Mouse (Mus musculus): Measurements from ENCODE around the gene Wdr31.

Gene Wdr31

DNA sequence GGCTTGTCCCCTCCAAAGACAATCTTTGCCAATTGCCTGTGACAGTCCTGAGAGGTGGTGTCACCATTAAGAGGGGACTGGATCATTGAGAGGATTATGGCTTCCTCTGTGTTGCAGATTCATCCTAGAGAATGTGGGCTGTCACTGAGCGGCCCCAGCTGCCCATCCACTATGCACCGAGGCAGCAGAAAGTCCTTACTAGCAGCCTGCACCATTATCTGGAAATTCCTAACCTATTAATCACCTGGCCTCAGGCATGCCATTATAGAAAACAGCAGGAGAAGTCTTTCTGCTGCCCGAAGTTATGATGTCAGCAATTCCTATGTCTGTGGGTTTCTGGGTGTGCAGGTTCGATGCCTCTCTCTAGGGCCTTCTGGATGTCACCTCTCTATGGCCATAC is 29.7 kb downstream of the Wdr31 start:
- intact Hi-C loops (cut with DNase I) = no loop called here

DNA sequence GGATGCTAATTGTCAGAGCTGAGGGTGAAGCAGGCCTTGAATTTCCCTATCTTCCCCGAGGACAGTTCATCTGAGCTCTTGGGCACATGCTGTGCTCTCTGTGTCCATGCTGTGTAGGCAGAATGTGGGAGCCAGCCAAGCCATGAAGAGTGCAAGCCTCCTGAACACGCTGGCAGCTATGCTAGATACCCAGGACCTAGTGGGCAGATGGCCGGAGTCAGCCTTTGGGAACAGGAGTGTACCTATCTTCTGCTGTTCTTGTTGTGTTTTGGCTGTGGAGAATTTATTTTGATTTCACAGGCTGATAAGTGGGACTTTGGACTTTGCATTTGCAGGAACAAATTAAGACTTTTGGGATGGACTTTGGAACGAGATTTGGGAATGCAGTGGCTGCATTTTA is 30.2 kb downstream of the Wdr31 start:
- intact Hi-C loops (cut with DNase I) = no loop called here

DNA sequence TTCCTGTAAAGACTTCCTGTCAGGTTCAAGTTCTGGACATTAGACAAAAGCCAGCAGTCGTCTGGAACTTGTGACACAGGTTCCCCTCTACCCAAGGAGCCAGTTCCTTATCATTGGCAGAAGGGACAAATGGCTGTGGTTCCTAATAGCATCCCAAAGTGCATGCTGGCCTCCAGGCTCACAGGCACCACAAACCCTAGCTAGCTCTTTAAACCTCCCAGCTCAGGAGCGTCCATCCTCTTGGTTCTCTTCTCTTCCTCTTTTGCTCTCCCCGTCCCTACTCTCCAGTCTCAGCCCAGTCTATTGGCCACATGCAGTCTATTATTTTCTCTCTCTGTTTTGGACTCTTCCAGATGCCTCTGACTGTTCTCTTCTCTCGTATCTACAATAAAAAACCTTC is 30.9 kb downstream of the Wdr31 start:
- intact Hi-C loops (cut with DNase I) = no loop called here

DNA sequence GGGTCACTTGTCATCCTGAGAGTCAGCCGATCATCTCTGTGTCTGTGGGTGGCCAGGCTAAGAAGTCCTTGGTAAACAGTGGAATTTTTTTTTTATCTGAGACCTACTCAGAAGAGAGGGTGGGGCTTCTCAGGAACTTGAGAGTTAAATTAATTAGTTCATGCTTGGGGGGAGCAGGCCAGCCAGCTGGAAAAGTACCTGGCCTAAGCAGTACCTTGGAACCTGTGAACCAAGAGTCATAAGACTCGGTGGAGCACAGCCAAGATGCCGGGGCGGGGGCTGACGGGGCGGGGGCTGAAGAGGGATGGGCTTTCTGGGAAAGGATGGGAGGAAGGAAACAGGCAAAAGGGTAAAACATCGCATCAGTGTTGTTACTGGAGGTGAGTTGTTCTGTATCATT is 32.8 kb downstream of the Wdr31 start:
- intact Hi-C loops (cut with DNase I) = no loop called here

DNA sequence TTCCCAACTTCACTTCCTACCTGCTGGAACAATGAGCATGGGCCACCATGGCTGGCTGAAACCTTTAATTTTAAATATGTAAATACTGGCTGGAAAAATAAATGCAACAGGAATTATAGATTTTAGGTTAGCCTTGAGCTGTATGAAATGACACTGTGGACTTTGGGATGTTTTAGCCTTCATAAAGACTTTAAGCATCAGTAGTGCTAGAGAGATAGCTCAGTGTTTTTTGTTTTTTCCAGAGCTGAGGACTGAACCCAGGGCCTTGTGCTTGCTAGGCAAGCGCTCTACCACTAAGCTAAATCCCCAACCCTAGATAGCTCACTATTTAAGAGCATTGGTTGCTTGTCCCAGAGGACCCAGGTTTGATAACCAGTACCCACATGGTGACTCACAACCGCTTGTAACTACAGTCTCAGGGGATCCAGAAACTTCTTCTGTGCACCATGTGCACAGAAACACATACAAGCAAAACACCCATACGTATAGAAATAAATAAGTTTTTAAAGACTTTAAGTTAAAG is 33.4 kb downstream of the Wdr31 start:
- intact Hi-C loops (cut with DNase I) = no loop called here

DNA sequence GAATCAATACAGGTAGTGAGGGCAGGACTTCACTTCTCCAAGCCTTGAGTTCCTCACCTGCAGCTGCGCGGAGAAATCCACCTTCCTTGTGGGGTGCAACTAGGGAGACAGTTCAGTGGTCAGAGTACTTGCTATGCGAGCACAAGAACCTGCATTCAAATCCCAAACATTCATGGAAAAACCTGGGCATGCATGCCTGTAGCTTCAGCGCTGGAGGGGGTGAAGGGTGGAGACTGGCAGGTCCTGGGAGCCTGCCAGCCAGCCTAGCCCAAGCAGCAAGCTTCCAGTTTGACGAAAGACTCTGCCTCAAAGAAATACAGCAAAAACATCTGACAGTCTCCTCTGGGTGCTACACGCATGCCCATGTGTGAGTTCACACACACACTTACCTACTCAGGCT is 35.6 kb downstream of the Wdr31 start, which contains the start of gene Rnf183:
TSS of gene Rnf183 (minus strand) at position 172 of the 400 bp plus-strand sequence.
- intact Hi-C loops (cut with DNase I) = no loop called here

DNA sequence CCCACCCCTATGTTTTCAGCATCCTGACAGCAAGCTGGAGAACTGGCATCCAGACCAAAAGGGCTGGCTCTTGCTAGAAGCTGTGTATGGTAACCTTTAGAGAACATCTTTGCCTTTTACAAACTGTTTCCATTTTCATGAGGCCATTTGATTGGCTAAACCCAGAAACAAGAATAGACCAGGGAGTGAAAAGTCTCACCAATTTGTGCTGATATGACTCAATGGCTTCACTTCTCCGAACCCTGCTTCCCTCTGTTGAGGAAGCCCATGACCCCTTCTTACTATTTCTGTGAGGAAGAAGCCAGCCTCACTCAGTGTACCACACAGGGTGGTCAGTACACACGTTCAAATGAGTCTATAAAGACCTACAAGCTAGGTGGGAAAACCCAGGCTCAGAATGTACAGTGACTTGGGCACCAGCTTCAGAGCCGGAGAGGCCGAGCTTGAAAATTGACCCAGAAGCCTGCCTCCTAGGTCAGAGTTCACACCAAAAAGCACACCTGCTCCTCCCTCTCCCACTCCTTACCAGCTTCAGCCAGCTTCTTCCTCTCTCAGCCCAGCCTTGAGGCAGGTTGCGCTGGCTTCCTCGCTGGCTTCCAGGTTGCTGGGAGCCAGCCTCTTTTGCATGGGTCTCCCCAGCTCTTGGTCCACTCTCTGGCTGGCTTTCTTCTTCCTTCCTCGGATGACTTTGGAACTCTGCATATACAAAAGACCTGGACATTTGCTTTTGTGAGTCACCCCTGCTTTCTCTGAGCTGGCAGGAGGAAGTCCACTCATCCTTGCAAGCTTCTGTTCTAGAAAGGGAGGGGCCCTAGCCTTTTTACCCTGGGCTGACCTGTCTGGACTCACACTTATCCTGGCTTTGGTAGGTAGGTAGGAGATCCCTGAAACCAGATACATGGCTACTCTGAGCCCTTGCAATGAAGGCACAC is 36.5 kb downstream of the Wdr31 start:
- intact Hi-C loops (cut with DNase I) = no loop called here

DNA sequence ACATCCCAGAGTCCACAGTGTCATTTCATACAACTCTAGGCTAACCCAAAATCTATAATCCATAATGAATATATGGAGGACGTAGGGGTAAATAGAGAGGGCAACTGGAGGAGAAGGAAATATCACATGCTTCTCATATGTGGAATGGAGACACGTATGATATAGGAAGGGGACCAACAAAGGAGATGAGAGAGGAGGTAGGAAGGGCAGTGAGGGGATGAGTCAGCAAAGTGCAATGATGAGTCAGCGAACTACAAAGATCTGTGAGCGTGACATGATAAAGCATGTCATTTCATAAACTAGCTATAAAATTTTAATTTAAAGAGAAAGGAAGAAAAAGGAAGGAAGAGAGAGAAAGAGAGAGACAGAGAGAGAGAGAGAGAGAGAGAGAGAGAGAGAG is 39.2 kb downstream of the Wdr31 start:
- intact Hi-C loops (cut with DNase I) = no loop called here

DNA sequence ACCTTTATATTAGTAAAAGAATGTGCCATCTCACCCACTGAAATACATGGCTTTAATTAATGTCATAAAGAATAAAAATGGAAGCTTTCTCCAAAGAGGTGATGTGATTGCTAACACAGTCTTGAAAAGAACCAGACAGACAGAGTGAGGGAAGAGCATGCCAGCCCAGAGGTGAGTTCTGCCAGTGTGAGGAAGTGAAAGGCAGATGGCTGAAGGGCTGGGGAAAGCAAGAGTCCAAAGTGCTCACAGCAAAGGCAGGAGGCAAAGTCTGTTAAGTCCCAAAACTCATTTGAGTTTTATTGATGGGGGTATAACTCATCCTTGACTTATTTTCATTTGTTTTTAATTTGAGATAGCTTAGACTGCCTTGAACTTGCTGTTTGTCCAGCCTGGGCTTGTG is 40.0 kb downstream of the Wdr31 start:
- intact Hi-C loops (cut with DNase I) = no loop called here

DNA sequence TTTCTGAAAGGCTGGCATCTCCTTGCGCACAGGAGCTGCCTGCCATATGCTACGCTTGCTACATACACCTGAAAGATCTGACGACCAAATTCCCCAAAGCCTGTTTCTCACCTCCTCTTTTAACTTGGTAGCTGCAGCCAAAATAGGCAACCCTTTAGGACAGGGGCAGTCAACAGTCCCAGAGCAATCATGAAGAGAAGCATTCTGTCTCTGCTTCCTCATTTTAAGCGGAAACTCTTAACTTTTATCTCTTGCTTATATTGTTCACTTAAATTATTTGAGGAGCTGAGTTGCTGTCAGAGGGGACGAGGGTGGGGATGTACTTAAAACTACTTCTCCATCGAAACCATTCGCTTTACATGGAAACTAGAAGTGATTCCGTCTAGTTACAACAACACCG is 41.1 kb downstream of the Wdr31 start:
- intact Hi-C loops (cut with DNase I) = no loop called here

DNA sequence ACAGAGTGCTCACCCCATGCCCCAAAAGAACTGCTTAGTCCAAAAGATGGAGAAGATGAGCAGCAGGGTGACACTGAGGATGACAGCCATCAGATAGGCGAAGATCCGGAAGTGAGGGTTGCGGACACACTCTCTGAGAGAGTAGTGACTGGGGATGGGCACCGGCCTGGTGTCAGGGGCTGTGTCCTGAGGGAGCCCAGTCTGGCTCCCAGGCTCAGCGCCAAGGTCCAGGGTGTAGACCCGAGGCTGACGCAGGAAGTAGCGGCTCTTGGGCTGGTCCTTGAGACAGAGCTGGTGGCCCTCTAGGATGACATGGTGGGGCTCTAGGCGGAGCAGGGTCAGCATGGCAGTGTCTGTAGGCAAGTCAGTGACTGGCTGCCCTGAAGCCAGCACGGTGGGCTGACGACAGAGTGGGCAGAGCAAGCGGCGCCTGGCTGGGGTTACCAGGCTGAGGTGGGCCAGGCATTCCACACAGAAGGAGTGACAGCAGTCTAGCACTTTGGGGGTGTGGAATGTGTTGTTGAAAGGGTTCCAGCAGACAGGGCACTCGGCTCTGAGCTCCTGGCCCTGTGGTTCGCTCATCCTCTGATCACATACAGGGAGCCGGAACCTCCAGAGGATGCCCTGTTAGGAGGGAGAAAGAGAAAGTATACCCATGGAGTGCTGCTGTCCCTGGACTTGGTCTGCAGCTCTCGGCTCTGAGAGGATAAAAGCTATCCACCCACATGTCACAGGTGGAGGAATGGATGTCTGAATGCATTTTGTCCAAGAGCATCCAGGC is 42.5 kb downstream of the Wdr31 start:
- intact Hi-C loops (cut with DNase I) = no loop called here

DNA sequence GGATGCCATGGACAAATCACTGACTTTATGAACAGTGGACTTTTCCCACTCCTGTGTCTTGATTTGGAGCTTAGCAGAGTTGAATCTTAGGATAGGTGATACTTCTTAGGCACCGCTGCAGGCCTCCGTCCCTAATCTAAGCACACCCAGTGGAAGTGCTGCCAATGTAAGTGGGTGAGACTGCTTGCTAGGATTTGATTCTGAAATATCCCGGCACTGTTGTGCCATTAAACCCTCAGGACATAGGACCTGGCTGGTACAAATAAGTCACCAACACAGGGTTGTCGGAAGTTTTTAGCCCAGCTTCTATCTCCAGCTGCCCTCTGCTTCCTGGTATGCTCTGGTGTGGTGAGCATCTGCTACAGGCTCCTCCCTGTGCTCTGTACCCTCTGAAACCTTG is 44.8 kb downstream of the Wdr31 start:
- intact Hi-C loops (cut with DNase I) = no loop called here

DNA sequence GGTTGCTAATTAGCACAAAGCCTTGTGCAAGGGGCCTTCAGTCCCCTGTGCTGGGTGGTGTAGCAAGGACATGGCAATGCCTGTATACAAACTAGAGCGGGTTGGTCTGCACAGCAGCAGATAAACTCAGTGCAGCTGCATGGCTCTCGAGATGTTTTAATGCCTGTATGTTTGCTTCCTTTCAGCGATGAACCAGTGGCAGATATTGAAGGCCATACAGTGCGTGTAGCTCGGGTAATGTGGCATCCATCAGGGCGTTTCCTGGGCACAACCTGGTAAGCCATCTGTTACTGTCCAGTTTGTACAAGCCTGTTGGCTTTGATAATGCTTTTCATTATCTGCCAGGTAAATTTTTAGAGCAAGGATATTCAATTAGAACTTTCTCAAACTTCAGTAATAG is 51.6 kb downstream of the Wdr31 start:
- intact Hi-C loops (cut with DNase I) = no loop called here

DNA sequence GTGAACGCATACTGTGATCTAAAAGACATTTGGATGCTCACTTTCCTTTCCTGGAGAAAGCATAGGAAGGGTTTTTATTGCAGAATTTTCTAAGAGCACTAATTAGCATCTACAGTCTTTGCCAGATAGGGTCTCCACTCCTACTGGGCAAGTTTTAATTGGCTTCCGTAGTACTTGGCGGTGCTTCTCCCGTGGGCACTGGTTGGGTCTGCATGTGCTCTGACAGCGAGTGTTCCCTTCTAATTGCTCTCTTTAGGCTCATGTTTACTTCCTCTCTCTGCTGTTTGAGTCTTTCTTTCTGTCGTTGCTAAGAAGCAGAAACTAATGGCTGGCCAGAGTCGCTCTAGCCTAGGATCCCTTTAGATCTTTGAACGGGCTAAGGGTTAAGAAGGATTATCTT is 52.2 kb downstream of the Wdr31 start:
- intact Hi-C loops (cut with DNase I) = no loop called here

DNA sequence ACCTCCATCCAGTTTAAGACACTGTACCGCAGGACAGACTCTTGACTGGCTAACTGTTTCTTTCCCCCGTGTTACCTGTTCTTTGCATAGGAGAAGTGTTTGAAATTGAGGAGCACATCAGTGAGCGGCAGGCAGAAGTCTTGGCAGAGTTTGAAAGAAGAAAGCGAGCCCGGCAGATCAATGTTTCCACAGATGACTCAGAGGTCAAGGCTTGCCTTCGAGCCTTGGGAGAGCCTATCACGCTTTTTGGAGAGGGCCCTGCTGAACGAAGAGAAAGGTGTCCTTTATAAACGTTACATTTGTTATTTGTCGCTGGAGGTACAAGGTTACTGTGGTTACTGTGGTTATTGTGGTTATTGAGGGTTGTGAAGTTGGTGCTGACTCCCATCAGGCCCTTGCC is 59.1 kb downstream of the Wdr31 start:
- intact Hi-C loops (cut with DNase I) = loop anchor here (5.0 kb wide), 1 partner anchor 111 kb away; no protein-coding TSS in a partner anchor

DNA sequence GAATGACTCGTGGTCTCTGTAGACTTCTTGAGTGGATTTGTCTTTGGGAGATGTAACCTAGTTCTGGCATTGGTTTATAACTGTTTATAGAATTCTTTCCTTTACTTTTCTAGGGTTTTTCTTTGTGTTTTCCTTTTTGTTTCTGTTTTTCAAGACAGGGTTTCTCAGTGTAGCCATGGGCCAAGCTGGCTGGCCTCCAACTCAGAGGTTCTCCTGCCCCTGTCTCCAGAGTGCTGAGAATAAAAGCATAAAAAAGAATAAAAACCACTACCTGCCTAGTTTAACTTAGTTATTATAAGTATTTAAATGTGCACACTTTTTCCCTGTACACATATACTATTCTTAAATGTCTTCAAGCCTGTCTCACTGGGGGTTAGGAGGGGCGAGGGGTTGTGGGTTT is 60.4 kb downstream of the Wdr31 start:
- intact Hi-C loops (cut with DNase I) = loop anchor here (5.0 kb wide), 1 partner anchor 112 kb away; no protein-coding TSS in a partner anchor

DNA sequence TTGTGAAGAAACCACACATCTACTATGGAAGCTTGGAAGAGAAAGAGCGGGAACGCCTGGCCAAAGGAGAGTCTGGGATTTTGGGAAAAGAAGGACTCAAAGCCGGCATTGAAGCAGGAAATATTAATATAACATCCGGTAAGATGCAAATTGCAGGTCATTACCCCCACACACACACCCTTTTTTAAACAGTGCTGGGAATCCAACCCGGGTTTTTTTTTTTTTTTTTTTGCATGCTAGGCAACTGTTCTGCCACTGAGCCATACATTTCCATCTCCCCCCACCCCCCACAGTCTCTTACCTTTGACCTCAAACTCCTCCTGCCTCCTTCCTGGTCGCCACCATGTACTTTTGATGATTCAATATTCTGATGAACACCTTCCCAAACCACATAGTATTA is 61.1 kb downstream of the Wdr31 start:
- intact Hi-C loops (cut with DNase I) = loop anchor here (5.0 kb wide), 2 partner anchors 47 to 113 kb away; partner anchors contain the start of genes Fkbp15 and Slc31a1

DNA sequence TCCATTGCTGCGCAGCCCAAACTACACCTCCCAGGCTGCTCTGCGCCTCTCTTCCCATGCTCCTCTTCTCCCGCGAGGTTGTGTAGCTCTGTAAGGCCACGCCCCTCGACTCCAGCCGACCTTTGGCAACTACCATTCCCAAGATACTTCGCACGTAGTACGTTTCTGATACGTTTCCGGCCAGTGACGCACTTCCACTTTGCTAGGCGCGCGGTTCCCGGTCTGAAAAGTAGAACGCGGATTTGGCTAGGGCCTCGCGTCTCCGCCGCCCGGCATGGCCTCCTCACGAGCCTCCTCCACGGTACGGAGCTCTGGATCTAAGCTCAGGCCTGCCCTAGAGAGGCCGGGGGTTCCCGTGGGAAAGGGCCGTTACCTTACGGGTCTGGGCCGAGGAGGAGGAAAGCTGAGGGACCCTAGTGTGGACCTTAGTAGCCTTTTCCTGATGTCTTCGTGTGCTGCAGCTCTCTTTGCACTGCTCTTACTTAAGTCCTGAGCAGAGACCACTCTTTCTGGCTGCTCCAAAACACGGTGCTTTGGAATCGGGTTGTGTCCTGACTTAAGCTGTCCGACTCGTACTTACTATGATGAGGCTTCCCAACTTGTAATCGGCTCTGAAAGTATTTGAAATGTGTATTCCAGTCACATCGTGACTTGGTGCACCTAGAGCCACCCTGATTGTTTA is 62.0 kb downstream of the Wdr31 start, which contains the start of the genes Cdc26 and Prpf4:
TSS of gene Cdc26 (minus strand) at position 42 of the 682 bp plus-strand sequence.
TSS of gene Prpf4 (plus strand) at position 197 of the 682 bp plus-strand sequence.
- intact Hi-C loops (cut with DNase I) = loop anchor here (5.0 kb wide), 1 partner anchor 46 kb away; the partner anchor contains the start of genes Fkbp15 and Slc31a1

DNA sequence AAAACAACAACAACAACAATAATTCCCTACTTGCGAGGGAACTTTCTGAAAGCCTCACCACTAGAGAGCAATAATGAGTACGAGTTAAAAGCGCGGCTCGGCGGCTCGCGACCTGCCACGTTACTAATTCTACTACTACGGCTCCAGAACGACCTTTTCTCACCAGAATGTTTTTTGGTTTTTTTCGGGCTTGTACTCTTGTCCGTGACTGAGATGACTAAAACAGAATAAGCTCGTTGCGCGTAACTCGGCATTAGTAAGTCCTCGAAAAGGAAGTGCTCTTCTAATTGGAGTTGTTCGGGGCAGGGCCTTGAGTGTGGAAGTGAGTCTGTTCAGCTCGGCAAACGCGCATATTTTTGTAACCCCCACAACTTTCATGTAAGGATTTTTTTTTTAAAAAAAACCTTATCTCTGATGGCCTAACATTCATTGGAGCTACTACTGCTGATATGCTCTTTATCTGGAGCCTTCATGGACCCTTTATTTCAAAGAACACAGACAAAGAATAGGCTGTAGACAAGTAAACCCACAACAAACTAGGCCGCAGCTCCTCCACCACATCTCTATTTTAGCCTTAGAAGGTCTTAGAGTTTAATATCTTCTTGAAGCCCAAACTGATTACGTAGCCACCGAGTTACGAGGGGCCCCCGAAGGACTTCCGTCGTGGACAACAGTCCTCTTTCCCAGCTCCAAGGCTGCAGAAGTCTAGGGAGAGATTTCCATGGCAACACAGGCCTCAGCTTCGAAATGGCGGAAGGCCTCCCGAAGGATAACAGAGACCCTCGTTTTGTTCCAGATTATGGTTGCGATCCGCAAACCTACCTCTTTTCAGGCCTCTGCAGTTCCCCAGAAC is 62.7 kb downstream of the Wdr31 start:
- intact Hi-C loops (cut with DNase I) = loop anchor here (5.0 kb wide), 1 partner anchor 46 kb away; the partner anchor contains the start of genes Fkbp15 and Slc31a1

DNA sequence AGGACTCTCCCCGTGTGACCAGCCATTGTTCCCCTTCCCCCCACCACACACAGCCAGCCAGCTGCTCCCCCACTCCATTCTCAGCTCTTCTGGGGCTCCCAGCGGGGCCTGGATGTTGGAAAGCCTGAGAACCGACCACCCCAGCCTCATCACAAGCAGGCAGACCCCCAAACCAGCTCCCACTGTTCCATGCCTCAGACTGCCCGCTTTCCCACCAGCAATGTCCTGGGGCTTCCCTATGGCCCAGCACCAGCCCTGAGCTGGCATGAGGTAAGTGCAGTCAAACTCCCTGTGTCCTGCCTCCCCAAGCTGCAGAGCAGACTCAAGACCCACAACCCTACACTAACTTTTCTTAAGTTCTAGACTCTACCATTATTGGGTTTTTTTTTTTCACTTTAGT is 64.6 kb downstream of the Wdr31 start:
- intact Hi-C loops (cut with DNase I) = loop anchor here (5.0 kb wide), 1 partner anchor 44 kb away; the partner anchor contains the start of genes Fkbp15 and Slc31a1
